Mouse (Mus musculus) ES-E14 (cell line): ENCODE measurements around the gene Ddb1. TPM values are rescaled to one million over a fixed set of nuclear protein-coding genes. Genes with fewer than 3 reads are reported as not detected.

Source experiments
- DNase-seq: peaks from one replicate; pipeline ENCODE4 v3.0.0-alpha.2; 2013; ENCODE audit warnings: low read depth, low spot score
- H3K27ac ChIP-seq: 2 replicates; pipeline ENCODE4 v1.5.1; 2012; ENCODE audit warnings: low read depth, mild to moderate bottlenecking, low read length, moderate library complexity, mixed read lengths; ENCODE audit not compliant: poor library complexity, insufficient read depth, severe bottlenecking
- H3K36me3 ChIP-seq: 2 replicates; pipeline ENCODE4 v1.6.1; 2012; ENCODE audit warnings: mild to moderate bottlenecking, low read length, moderate library complexity, mixed read lengths; ENCODE audit not compliant: control insufficient read depth, poor library complexity, insufficient read depth, severe bottlenecking
- H3K4me1 ChIP-seq, 2 experiments: fragments of 150-350 bp in 1 of 2; sonication (generic) in 1 of 2; 2 replicates each; pipeline ENCODE4 v1.6.1; 2012; ENCODE audit warnings: low read length in 2 of 2, mild to moderate bottlenecking in 1 of 2, mixed read lengths in 1 of 2; ENCODE audit not compliant: control insufficient read depth in 2 of 2, insufficient read depth in 2 of 2, poor library complexity in 1 of 2
- H3K4me3 ChIP-seq, 2 experiments: fragments of 150-350 bp in 1 of 2; sonication (generic) in 1 of 2; 2 replicates each; pipeline ENCODE4 v1.5.1; 2012; ENCODE audit warnings: low read length in 2 of 2, low read depth in 1 of 2, mild to moderate bottlenecking in 1 of 2, mixed read lengths in 1 of 2; ENCODE audit not compliant: insufficient read depth in 1 of 2, poor library complexity in 1 of 2, severe bottlenecking in 1 of 2
- H3K9ac ChIP-seq: 2 replicates; pipeline ENCODE4 v1.6.1; 2012; ENCODE audit warnings: low read depth, mild to moderate bottlenecking, low read length, mixed read lengths; ENCODE audit not compliant: poor library complexity, insufficient read depth, severe bottlenecking
- H3K9me3 ChIP-seq: fragments of 150-350 bp; sonication (generic); 2 replicates; pipeline ENCODE4 v1.6.1; 2012; ENCODE audit warnings: low read depth, mild to moderate bottlenecking, low read length; ENCODE audit not compliant: control insufficient read depth, insufficient read depth
- CHD2 ChIP-seq: IDR thresholded peaks from 2 replicates; pipeline ENCODE4 v1.6.1; 2014; ENCODE audit warnings: mild to moderate bottlenecking, low read depth, low read length, inconsistent platforms
- HCFC1 ChIP-seq: IDR thresholded peaks from 2 replicates; pipeline ENCODE4 v1.6.1; 2012; ENCODE audit warnings: low read length, inconsistent platforms, borderline replicate concordance; ENCODE audit not compliant: insufficient read depth
- MAFK ChIP-seq: IDR thresholded peaks from 2 replicates; pipeline ENCODE4 v1.6.1; 2014; ENCODE audit warnings: mild to moderate bottlenecking, low read depth, low read length, inconsistent platforms; ENCODE audit not compliant: insufficient read depth
- ZC3H11A ChIP-seq: IDR thresholded peaks from 2 replicates; pipeline ENCODE4 v1.6.1; 2012; ENCODE audit warnings: low read depth, mild to moderate bottlenecking, inconsistent platforms, low read length, borderline replicate concordance
- ZNF384 ChIP-seq: IDR thresholded peaks from 2 replicates; pipeline ENCODE4 v1.6.1; 2012; ENCODE audit warnings: low read depth, low read length, inconsistent platforms
- in situ Hi-C, 2 experiments: fragments of 600-800 bp; cut with MboI; formaldehyde crosslinking; loops; one replicate each; pipeline ENCODE4 v1.15.1; 2025; ENCODE audit warnings: low sequenced_read_pairs in 2 of 2, inconsistent platforms in 1 of 2; ENCODE audit not compliant: unreplicated experiment in 2 of 2
- total RNA-seq: library from RNA; depleted of rRNA; stranded (reverse); fragments of 300-350 nt; gene quantifications from 2 replicates; pipeline ENCODE4 v1.2.3, GENCODE M21; 2012

The Ddb1 gene
- total RNA-seq, 1 experiment, result 635 TPM

GRCm38 (mm10) chr19:10581984-10582383, 23.1 kb upstream of the Ddb1 start:
- no peaks in the 10 kb centered on the region for H3K9me3 ChIP-seq
- H3K36me3 ChIP-seq, result no peaks in the 10 kb centered on the region
- TF ChIP-seq ZC3H11A (no peak), ZNF384 (no peak), MAFK (no peak), CHD2 (no peak), HCFC1 (no peak)
- no peak overlapping the region for H3K27ac ChIP-seq
- no peak overlapping the region for H3K9ac ChIP-seq
- H3K4me3 ChIP-seq, result no peak overlapping the region
- no peak for DNase-seq
- no peaks in the 10 kb centered on the region for H3K4me1 ChIP-seq
- in situ Hi-C loops, result no loop called here

- no peak for DNase-seq
- Histone ChIP-seq H3K4me1 (no peaks in the 10 kb centered on the region), H3K27ac (no peak overlapping the region), H3K9ac (no peak overlapping the region), H3K9me3 (no peaks in the 10 kb centered on the region), H3K36me3 (0 out of 2 replicates have a peak, but pooled peaks cover 1% of the 10 kb centered on the region), H3K4me3 (no peak overlapping the region)
- TF ChIP-seq ZNF384, result no peak
- TF ChIP-seq CHD2, result no peak
- no peak for TF ChIP-seq HCFC1
- TF ChIP-seq MAFK, result no peak
- no peak for TF ChIP-seq ZC3H11A
- in situ Hi-C loops, result no loop called here
Measured at GRCm38 (mm10) chr19:10583550-10584146, 21.5 kb upstream of the Ddb1 start.

GRCm38 (mm10) chr19:10585112-10585511, 20.0 kb upstream of the Ddb1 start:
- in situ Hi-C loops, result no loop called here
- Histone ChIP-seq H3K9ac (no peak overlapping the region), H3K36me3 (0 out of 2 replicates have a peak, but pooled peaks cover 1% of the 10 kb centered on the region), H3K9me3 (no peaks in the 10 kb centered on the region), H3K27ac (no peak overlapping the region), H3K4me1 (no peaks in the 10 kb centered on the region), H3K4me3 (no peak overlapping the region)
- no peak for TF ChIP-seq ZNF384
- TF ChIP-seq ZC3H11A, result no peak
- TF ChIP-seq CHD2, result no peak
- no peak for TF ChIP-seq MAFK
- no peak for TF ChIP-seq HCFC1
- DNase-seq, result no peak

GRCm38 (mm10) chr19:10587231-10587630, 17.9 kb upstream of the Ddb1 start:
- no peak for TF ChIP-seq ZNF384
- no peak for TF ChIP-seq CHD2
- Histone ChIP-seq H3K9ac (no peak overlapping the region), H3K36me3 (0 out of 2 replicates have a peak, but pooled peaks cover 1% of the 10 kb centered on the region), H3K4me1 (no peaks in the 10 kb centered on the region), H3K4me3 (no peak overlapping the region), H3K27ac (no peak overlapping the region), H3K9me3 (no peaks in the 10 kb centered on the region)
- in situ Hi-C loops, result no loop called here
- no peak for DNase-seq

GRCm38 (mm10) chr19:10589127-10589857, 15.8 kb upstream of the Ddb1 start:
- Histone ChIP-seq H3K4me3 (no peak overlapping the region), H3K9ac (no peak overlapping the region), H3K4me1 (no peaks in the 10 kb centered on the region), H3K36me3 (0 out of 2 replicates have a peak, but pooled peaks cover 4% of the 10 kb centered on the region), H3K27ac (no peak overlapping the region), H3K9me3 (no peaks in the 10 kb centered on the region)
- in situ Hi-C loops, result no loop called here
- no peak for DNase-seq
- TF ChIP-seq ZC3H11A (no peak), CHD2 (no peak), HCFC1 (no peak)
